Mouse (Mus musculus) left cerebral cortex, adult 2 months (tissue): ENCODE data around the gene Dnajb8. TPM values are rescaled to one million over a fixed set of nuclear protein-coding genes. Genes with fewer than 3 reads are reported as not detected.

ENCODE experiments used
- DNase-seq, 2 experiments: peaks; one replicate each; pipeline ENCODE4 v3.0.0; 2021 to 2022; ENCODE audit warnings: low spot score in 2 of 2, mixed read lengths in 1 of 2; ENCODE audit errors: extremely low spot score in 1 of 2
- H3K27ac ChIP-seq: fragments of 200-600 bp; 2 replicates; pipeline ENCODE4 v1.8.1; 2022
- H3K4me3 ChIP-seq: fragments of 200-600 bp; 2 replicates; pipeline ENCODE4 v1.8.1; 2022
- CTCF ChIP-seq: fragments of 200-600 bp; IDR thresholded peaks from 2 replicates; pipeline ENCODE4 v1.8.1; 2022; ENCODE audit warnings: antibody characterized with exemption, mild to moderate bottlenecking, moderate library complexity
- intact Hi-C: fragments of 180-260 bp; cut with DNase I; formaldehyde crosslinking; loops from one replicate; pipeline ENCODE4 v1.15.1; 2025
- total RNA-seq, 2 experiments: library from RNA; stranded (reverse); gene quantifications; 2 replicates each; pipeline ENCODE4 v1.2.3; 2021

Dnajb8 gene
- total RNA-seq, 2 experiments from 2014 or later = not detected

GRCm38 (mm10) chr6:88200693-88201609 lies 21.1 kb upstream of the Dnajb8 start:
- DNase-seq = no peak
- Histone ChIP-seq H3K27ac (no peak overlapping the region; the same call in 1 of the 2 replicates), H3K4me3 (no peak overlapping the region)

GRCm38 (mm10) chr6:88201926-88202700 lies 20.0 kb upstream of the Dnajb8 start:
- no peak for TF ChIP-seq CTCF
- no peak for DNase-seq
- intact Hi-C loops = no loop called here
- H3K27ac ChIP-seq = peak overlapping the region; percentile 41; the same call in 1 of the 2 replicates
- no peak overlapping the region for H3K4me3 ChIP-seq

More at GRCm38 (mm10) chr6:88200693-88201609, 21.1 kb upstream of the Dnajb8 start:
- intact Hi-C loops = no loop called here
- TF ChIP-seq CTCF = no peak

- intact Hi-C loops = no loop called here
- DNase-seq = no peak
- Histone ChIP-seq H3K4me3 (no peak overlapping the region), H3K27ac (peak overlapping the region; percentile 24; the same call in 1 of the 2 replicates)
- TF ChIP-seq CTCF = no peak; the same call in 1 of the 2 replicates
Measured at GRCm38 (mm10) chr6:88202921-88203690, 19.0 kb upstream of the Dnajb8 start.

GRCm38 (mm10) chr6:88203791-88204405 lies 18.2 kb upstream of the Dnajb8 start:
- DNase-seq = no peak
- peak overlapping the region; percentile 24; the same call in 1 of the 2 replicates for H3K27ac ChIP-seq
- no peak for TF ChIP-seq CTCF
- no peak overlapping the region for H3K4me3 ChIP-seq
- intact Hi-C loops = no loop called here

- Histone ChIP-seq H3K4me3 (no peak overlapping the region), H3K27ac (no peak overlapping the region)
- no peak for TF ChIP-seq CTCF
- DNase-seq = no peak
- intact Hi-C loops = no loop called here
Measured at GRCm38 (mm10) chr6:88204531-88205385, 17.3 kb upstream of the Dnajb8 start.

- no peak for TF ChIP-seq CTCF
- DNase-seq = no peak
- intact Hi-C loops = no loop called here
- H3K27ac ChIP-seq = no peak overlapping the region
- no peak overlapping the region for H3K4me3 ChIP-seq
Measured at GRCm38 (mm10) chr6:88205386-88205700, 16.7 kb upstream of the Dnajb8 start.

- intact Hi-C loops = no loop called here
- Histone ChIP-seq H3K4me3 (no peak overlapping the region), H3K27ac (no peak overlapping the region)
- TF ChIP-seq CTCF = no peak
- DNase-seq = no peak
Measured at GRCm38 (mm10) chr6:88205937-88206336, 16.1 kb upstream of the Dnajb8 start.

- Histone ChIP-seq H3K27ac (no peak overlapping the region), H3K4me3 (no peak overlapping the region)
- TF ChIP-seq CTCF = no peak
- intact Hi-C loops = no loop called here
- no peak for DNase-seq
Measured at GRCm38 (mm10) chr6:88206566-88206965, 15.5 kb upstream of the Dnajb8 start.

- intact Hi-C loops = no loop called here
Measured at GRCm38 (mm10) chr6:88207403-88208033, 14.6 kb upstream of the Dnajb8 start.

GRCm38 (mm10) chr6:88208321-88208720 lies 13.7 kb upstream of the Dnajb8 start:
- Histone ChIP-seq H3K27ac (no peak overlapping the region), H3K4me3 (no peak overlapping the region)
- TF ChIP-seq CTCF = no peak
- intact Hi-C loops = no loop called here
- DNase-seq = no peak

More at GRCm38 (mm10) chr6:88207403-88208033, 14.6 kb upstream of the Dnajb8 start:
- no peak for DNase-seq
- Histone ChIP-seq H3K4me3 (no peak overlapping the region), H3K27ac (no peak overlapping the region)
- TF ChIP-seq CTCF = no peak
